Mouse (Mus musculus): ENCODE measurements at regions not wholly inside any gene's neighbourhood (a gene's known extent, or its start where the extent isn't known, plus 50 kb on each side); places are given as distances from the start of the nearest gene placed in this dataset.

DNA sequence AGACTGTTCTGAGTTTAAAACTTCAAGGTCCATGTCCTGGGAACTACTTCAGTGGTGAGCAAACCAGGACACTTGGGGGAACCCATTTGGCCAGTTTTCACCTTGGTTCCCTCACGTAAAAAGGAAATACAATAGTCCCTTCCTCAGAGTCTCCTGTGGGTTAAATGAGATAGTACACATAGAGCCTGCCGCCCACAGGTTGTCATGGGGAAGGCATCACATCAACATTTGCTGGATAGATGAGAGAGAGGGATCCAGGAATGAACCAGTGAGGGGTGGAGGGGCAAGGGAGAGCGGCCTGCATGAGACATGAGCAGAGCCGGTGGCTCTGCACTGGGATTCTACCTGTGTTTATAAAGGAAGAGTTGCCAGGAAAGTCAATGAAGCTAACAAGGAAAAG, 201.5 kb downstream of the Pten start:
- TF ChIP-seq CTCF (IDR thresholded peaks at IDR 0.05; ENCODE audit: insufficient read depth, low read length) (no peak), POLR2A (IDR thresholded peaks at IDR 0.05; ENCODE audit: borderline replicate concordance, extremely low read depth, low read depth, low read length) (no peak)
